Mouse (Mus musculus) myocyte (in vitro differentiated cells): Measurements from ENCODE around the gene Suds3.

Experiments used
- E2F4 ChIP-seq: IDR thresholded peaks from one replicate; pipeline ENCODE4 v1.6.1; 2011; ENCODE audit warnings: mild to moderate bottlenecking, control low read depth, moderate library complexity; ENCODE audit not compliant: insufficient read depth
- POLR2A ChIP-seq: IDR thresholded peaks from one replicate; pipeline ENCODE4 v1.6.1; 2011; ENCODE audit warnings: low read depth, mild to moderate bottlenecking, control low read depth, moderate library complexity; ENCODE audit not compliant: insufficient read length

DNA sequence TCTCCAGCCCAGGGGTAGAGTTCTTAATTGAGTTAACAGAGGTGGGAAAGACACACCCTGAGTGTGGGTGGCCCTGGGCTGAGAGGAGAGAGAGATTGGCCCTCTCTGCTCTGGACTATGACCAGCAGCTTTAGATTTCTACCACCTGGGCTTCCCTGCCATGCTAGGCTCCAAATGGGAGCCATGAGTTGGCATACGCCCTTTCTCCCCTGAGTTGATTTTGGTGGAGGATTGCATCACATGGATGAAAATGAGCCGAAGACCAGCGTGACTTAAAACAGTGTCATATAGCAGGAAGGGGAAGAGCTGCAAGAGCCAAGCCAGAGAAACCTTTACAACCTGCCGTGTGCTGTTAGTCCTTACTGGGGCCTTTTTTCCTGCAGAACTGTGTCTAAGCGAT, 48.6 kb upstream of the Suds3 start:
- TF ChIP-seq POLR2A, result no peak
- TF ChIP-seq E2F4, result no peak
